Mouse (Mus musculus) neural tube, embryonic 11.5 days (tissue): Measurements from ENCODE around the gene Atp2a2. TPM values are rescaled to one million over a fixed set of nuclear protein-coding genes. Genes with fewer than 3 reads are reported as not detected.
"Not testable (repeated sequence)": the region's sequence is repeated elsewhere in the genome, so short reads cannot be mapped to it uniquely, and the experiment has no call there.

Source experiments
- ATAC-seq: fragments of 200-750 bp; cut with Nextera tagmentation; 2 replicates; pipeline ENCODE4 v1.8.0; 2017; ENCODE audit warnings: moderate number of reproducible peaks, mild to moderate bottlenecking, moderate TSS enrichment, moderate library complexity; ENCODE audit not compliant: insufficient read depth, low FRiP score, low TSS enrichment
- DNase-seq: peaks from one replicate; pipeline ENCODE4 v3.0.0-alpha.2; 2015; ENCODE audit warnings: low spot score
- H3K27ac ChIP-seq: fragments of 300-500 bp; sonication (generic); 2 replicates; pipeline ENCODE4 v1.5.1; 2014; ENCODE audit warnings: low read depth, mild to moderate bottlenecking, low read length
- H3K27me3 ChIP-seq: fragments of 300-500 bp; sonication (generic); 2 replicates; pipeline ENCODE4 v1.6.1; 2014; ENCODE audit warnings: mild to moderate bottlenecking, low read length, mixed read lengths; ENCODE audit not compliant: control insufficient read depth, insufficient read depth
- H3K36me3 ChIP-seq: fragments of 300-500 bp; sonication (generic); 2 replicates; pipeline ENCODE4 v1.6.1; 2014; ENCODE audit warnings: mild to moderate bottlenecking, low read length, moderate library complexity, mixed read lengths; ENCODE audit not compliant: control insufficient read depth, insufficient read depth
- H3K4me1 ChIP-seq: fragments of 300-500 bp; sonication (generic); 2 replicates; pipeline ENCODE4 v1.6.1; 2014; ENCODE audit warnings: low read length, mixed read lengths; ENCODE audit not compliant: control insufficient read depth, insufficient read depth
- H3K4me2 ChIP-seq: fragments of 300-500 bp; sonication (generic); 2 replicates; pipeline ENCODE4 v1.6.1; 2014; ENCODE audit warnings: low read depth, mild to moderate bottlenecking, moderate library complexity
- H3K4me3 ChIP-seq: fragments of 300-500 bp; sonication (generic); 2 replicates; pipeline ENCODE4 v1.5.1; 2014; ENCODE audit warnings: low read depth, low read length
- H3K9ac ChIP-seq: fragments of 300-500 bp; sonication (generic); 2 replicates; pipeline ENCODE4 v1.6.1; 2014; ENCODE audit warnings: mild to moderate bottlenecking, low read length
- H3K9me3 ChIP-seq: fragments of 300-500 bp; sonication (generic); 2 replicates; pipeline ENCODE4 v1.6.1; 2016; ENCODE audit warnings: low read length; ENCODE audit not compliant: control insufficient read depth
- WGBS: fragments of 180-500 bp; shearing (Covaris S2); extraction: QIAGEN DNeasy Blood & Tissue Kit; methylation state at CpG from one replicate; pipeline ENCODE4 v1.1.7; 2014; 5-methylcytosine and 5-hydroxymethylcytosine counted together
- polyA plus RNA-seq: library from polyadenylated mRNA; unstranded; fragments of >200 nt; fragmentation: Nextera tagmentation; extraction: Ambion mirVana; gene quantifications from 2 replicates; pipeline ENCODE4 v1.2.1, GENCODE M21; 2014

Gene Atp2a2
- polyA plus RNA-seq, 1 experiment from 2014 or later: 52.0 TPM

GRCm38 (mm10) chr5:122494449-122494848, 7.6 kb downstream of the Atp2a2 start:
- Histone ChIP-seq H3K4me1 (peaks cover 4% of the 10 kb centered on the region; the same call in 1 of the 2 replicates), H3K27me3 (no peaks in the 10 kb centered on the region), H3K4me3 (no peak overlapping the region), H3K36me3 (peaks cover 4% of the 10 kb centered on the region; the same call in 1 of the 2 replicates), H3K9me3 (no peaks in the 10 kb centered on the region), H3K9ac (no peak overlapping the region), H3K27ac (no peak overlapping the region), H3K4me2 (no peak overlapping the region)
- 90% methylated on average over 1 of the region's 1 CpGs for WGBS
- DNase-seq: no peak
- ATAC-seq: no peak

DNA sequence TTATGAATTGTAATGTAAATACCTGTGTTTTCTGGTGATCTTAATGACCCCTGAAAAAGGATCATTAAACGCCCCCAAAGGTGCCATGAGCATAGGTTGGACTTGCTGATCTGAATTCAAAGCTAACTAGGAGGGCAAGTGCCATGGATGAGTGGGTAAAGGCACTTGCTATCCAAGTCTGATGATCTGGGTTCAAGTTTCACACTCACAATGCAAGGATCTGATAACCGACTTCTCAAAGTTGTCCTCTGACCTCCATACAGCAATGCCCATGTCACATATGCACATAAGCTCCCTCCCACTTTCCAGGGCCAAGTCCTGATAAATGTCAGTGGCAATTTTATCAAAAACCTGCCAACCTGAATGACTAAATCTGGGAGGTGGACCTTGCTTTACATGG, 9.0 kb downstream of the Atp2a2 start:
- H3K9ac ChIP-seq: no peak overlapping the region
- no peaks in the 10 kb centered on the region for H3K9me3 ChIP-seq
- H3K36me3 ChIP-seq: peaks cover 4% of the 10 kb centered on the region; the same call in 1 of the 2 replicates
- H3K27me3 ChIP-seq: no peaks in the 10 kb centered on the region
- 84% methylated on average over 2 of the region's 2 CpGs for WGBS
- no peaks in the 10 kb centered on the region; the same call in 1 of the 2 replicates for H3K4me1 ChIP-seq
- H3K27ac ChIP-seq: no peak overlapping the region
- ATAC-seq (no peak), DNase-seq (no peak)
- no peak overlapping the region for H3K4me2 ChIP-seq
- no peak overlapping the region for H3K4me3 ChIP-seq

DNA sequence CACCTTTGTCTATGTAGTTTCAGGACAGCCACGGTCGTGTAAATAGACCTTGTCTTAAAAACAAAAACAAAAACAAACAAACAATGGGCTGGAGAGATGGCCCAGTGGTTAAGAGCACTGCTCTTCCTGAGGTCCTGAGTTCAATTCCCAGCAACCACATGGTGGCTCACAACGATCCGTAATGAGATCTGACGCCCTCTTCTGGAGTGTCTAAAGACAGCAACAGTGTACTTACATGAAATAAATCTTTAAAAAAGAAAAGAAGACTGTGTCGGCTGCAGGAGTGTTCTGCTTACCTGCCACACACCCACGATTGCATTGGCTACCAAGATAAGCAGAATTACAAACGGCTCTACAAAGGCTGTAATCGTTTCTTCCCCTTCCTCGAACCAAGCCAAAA, 10.6 kb downstream of the Atp2a2 start:
- DNase-seq (no peak), ATAC-seq (no peak)
- no peaks in the 10 kb centered on the region for H3K27me3 ChIP-seq
- no peaks in the 10 kb centered on the region for H3K4me1 ChIP-seq
- peaks cover 6% of the 10 kb centered on the region; the same call in 1 of the 2 replicates for H3K36me3 ChIP-seq
- H3K9me3 ChIP-seq: no peaks in the 10 kb centered on the region
- WGBS: 91% methylated on average over 10 of the region's 10 CpGs
- H3K4me3 ChIP-seq: no peak overlapping the region
- H3K27ac ChIP-seq: no peak overlapping the region
- H3K9ac ChIP-seq: no peak overlapping the region
- H3K4me2 ChIP-seq: no peak overlapping the region

DNA sequence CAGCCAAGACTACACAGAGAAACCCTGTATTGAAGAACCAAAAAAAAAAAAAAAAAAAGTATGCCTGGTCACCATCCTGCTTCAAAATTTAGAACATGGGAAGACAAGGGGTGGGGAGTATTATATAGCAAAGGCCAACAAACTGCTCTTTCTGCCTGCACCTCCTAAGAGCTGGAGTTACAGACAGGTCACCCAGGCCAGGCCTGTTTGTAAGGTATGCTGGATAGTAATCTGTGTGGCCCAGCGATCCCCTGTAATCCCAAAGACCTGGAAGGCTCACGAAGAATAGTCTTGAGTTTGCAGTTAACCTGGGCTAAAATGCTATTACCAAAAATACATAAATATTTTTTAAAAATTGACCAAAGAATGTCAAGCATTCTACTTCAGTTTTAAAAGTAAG, 11.9 kb downstream of the Atp2a2 start:
- H3K36me3 ChIP-seq: peaks cover 8% of the 10 kb centered on the region; the same call in 1 of the 2 replicates
- no peak overlapping the region for H3K4me2 ChIP-seq
- DNase-seq: no peak
- no peaks in the 10 kb centered on the region for H3K4me1 ChIP-seq
- H3K9ac ChIP-seq: no peak overlapping the region
- H3K27ac ChIP-seq: no peak overlapping the region
- no peak for ATAC-seq
- no peak overlapping the region for H3K4me3 ChIP-seq
- H3K27me3 ChIP-seq: no peaks in the 10 kb centered on the region
- WGBS: 98% methylated on average over 2 of the region's 2 CpGs
- H3K9me3 ChIP-seq: no peaks in the 10 kb centered on the region

- Histone ChIP-seq H3K36me3 (peaks cover 17% of the 10 kb centered on the region), H3K4me3 (no peak overlapping the region)
These were observed 14.2 kb downstream of the Atp2a2 start for GRCm38 (mm10) chr5:122487825-122488224.

GRCm38 (mm10) chr5:122486243-122486642, 15.8 kb downstream of the Atp2a2 start:
- 81% methylated on average over 5 of the region's 5 CpGs for WGBS
- H3K4me1 ChIP-seq: not testable (repeated sequence)

More at GRCm38 (mm10) chr5:122487825-122488224, 14.2 kb downstream of the Atp2a2 start:
- H3K4me1 ChIP-seq: no peaks in the 10 kb centered on the region
- H3K9me3 ChIP-seq: no peaks in the 10 kb centered on the region
- 95% methylated on average over 6 of the region's 6 CpGs for WGBS
- H3K27me3 ChIP-seq: no peaks in the 10 kb centered on the region
- no peak for DNase-seq
- no peak for ATAC-seq
- no peak overlapping the region for H3K27ac ChIP-seq
- no peak overlapping the region for H3K4me2 ChIP-seq
- H3K9ac ChIP-seq: no peak overlapping the region

GRCm38 (mm10) chr5:122482733-122483391, 19.2 kb downstream of the Atp2a2 start:
- H3K27ac ChIP-seq: no peak overlapping the region
- H3K9ac ChIP-seq: no peak overlapping the region
- no peaks in the 10 kb centered on the region for H3K9me3 ChIP-seq
- DNase-seq (no peak), ATAC-seq (no peak)
- H3K4me3 ChIP-seq: no peak overlapping the region
- H3K4me2 ChIP-seq: no peak overlapping the region
- WGBS: 90% methylated on average over 6 of the region's 6 CpGs
- no peaks in the 10 kb centered on the region for H3K4me1 ChIP-seq
- peaks cover 19% of the 10 kb centered on the region for H3K36me3 ChIP-seq
- no peaks in the 10 kb centered on the region for H3K27me3 ChIP-seq

More at GRCm38 (mm10) chr5:122486243-122486642, 15.8 kb downstream of the Atp2a2 start:
- H3K27ac ChIP-seq, H3K27me3 ChIP-seq, H3K9me3 ChIP-seq, ATAC-seq, H3K4me3 ChIP-seq, H3K4me2 ChIP-seq, H3K9ac ChIP-seq, DNase-seq: not testable (repeated sequence)
- H3K36me3 ChIP-seq: peaks cover 20% of the 10 kb centered on the region

GRCm38 (mm10) chr5:122481844-122482243, 20.2 kb downstream of the Atp2a2 start:
- ATAC-seq: no peak
- Histone ChIP-seq H3K36me3 (peaks cover 20% of the 10 kb centered on the region), H3K4me1 (no peaks in the 10 kb centered on the region)

DNA sequence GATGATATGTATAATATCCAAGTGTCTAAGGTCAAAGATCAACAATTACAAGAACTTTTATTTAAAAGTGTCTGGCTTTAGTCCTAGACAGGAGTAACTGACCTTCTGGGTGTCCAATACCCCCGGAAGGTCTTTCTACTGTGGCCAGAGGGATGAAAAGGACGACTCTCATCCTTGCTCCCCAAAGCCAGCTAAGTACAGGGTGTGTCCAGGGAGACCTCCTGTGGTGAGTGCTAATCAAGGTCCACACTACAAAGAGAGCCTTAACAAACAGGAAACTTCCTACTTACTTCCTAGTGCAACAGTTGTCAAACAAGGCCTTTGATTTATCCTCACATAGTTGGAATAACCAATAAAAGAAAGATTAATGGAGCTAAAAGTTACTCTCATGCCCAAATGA, 22.9 kb downstream of the Atp2a2 start:
- no peak overlapping the region for H3K4me2 ChIP-seq
- no peak overlapping the region for H3K4me3 ChIP-seq
- peaks cover 14% of the 10 kb centered on the region for H3K36me3 ChIP-seq
- no peak overlapping the region for H3K27ac ChIP-seq
- no peaks in the 10 kb centered on the region for H3K27me3 ChIP-seq
- WGBS: 56% methylated on average over 2 of the region's 2 CpGs
- no peaks in the 10 kb centered on the region for H3K4me1 ChIP-seq
- ATAC-seq (no peak), DNase-seq (no peak)
- no peaks in the 10 kb centered on the region for H3K9me3 ChIP-seq
- H3K9ac ChIP-seq: no peak overlapping the region

More at GRCm38 (mm10) chr5:122481844-122482243, 20.2 kb downstream of the Atp2a2 start:
- no peak for DNase-seq
- H3K27ac ChIP-seq: no peak overlapping the region
- H3K9ac ChIP-seq: no peak overlapping the region
- WGBS: 91% methylated on average over 5 of the region's 5 CpGs
- H3K4me2 ChIP-seq: no peak overlapping the region
- H3K27me3 ChIP-seq: no peaks in the 10 kb centered on the region
- no peak overlapping the region for H3K4me3 ChIP-seq
- H3K9me3 ChIP-seq: no peaks in the 10 kb centered on the region
